Mouse (Mus musculus) neural tube, embryonic 13.5 days (tissue): ENCODE measurements around the gene Rbm20. TPM values are rescaled to one million over a fixed set of nuclear protein-coding genes. Genes with fewer than 3 reads are reported as not detected.

Experiments
- ATAC-seq: fragments of 200-750 bp; cut with Nextera tagmentation; 2 replicates; pipeline ENCODE4 v1.8.0; 2017; ENCODE audit warnings: low read depth, mild to moderate bottlenecking, moderate TSS enrichment, moderate library complexity
- H3K27ac ChIP-seq: fragments of 300-500 bp; sonication (generic); replicated peaks from 2 replicates; pipeline ENCODE4 v1.5.1; 2015; ENCODE audit warnings: moderate library complexity, mild to moderate bottlenecking, inconsistent platforms
- H3K27me3 ChIP-seq: fragments of 300-500 bp; sonication (generic); 2 replicates; pipeline ENCODE4 v1.6.1; 2015; ENCODE audit warnings: mild to moderate bottlenecking, inconsistent platforms
- H3K36me3 ChIP-seq: fragments of 300-500 bp; sonication (generic); 2 replicates; pipeline ENCODE4 v1.6.1; 2015; ENCODE audit warnings: mild to moderate bottlenecking, inconsistent platforms
- H3K4me1 ChIP-seq: fragments of 300-500 bp; sonication (generic); replicated peaks from 2 replicates; pipeline ENCODE4 v1.6.1; 2015; ENCODE audit warnings: inconsistent platforms
- H3K4me2 ChIP-seq: fragments of 300-500 bp; sonication (generic); 2 replicates; pipeline ENCODE4 v1.6.1; 2015; ENCODE audit warnings: inconsistent platforms, mild to moderate bottlenecking, moderate library complexity
- H3K4me3 ChIP-seq: fragments of 300-500 bp; sonication (generic); 2 replicates; pipeline ENCODE4 v1.5.1; 2015; ENCODE audit warnings: mild to moderate bottlenecking, inconsistent platforms
- H3K9ac ChIP-seq: fragments of 300-500 bp; sonication (generic); 2 replicates; pipeline ENCODE4 v1.6.1; 2015; ENCODE audit warnings: moderate library complexity, mild to moderate bottlenecking, inconsistent platforms
- H3K9me3 ChIP-seq: fragments of 300-500 bp; sonication (generic); 2 replicates; pipeline ENCODE4 v1.6.1; 2016; ENCODE audit warnings: inconsistent platforms
- WGBS: fragments of 180-500 bp; shearing (Covaris S2); methylation state at CpG from one replicate; pipeline ENCODE4 v1.1.7; 2015; 5-methylcytosine and 5-hydroxymethylcytosine counted together
- polyA plus RNA-seq: library from polyadenylated mRNA; unstranded; fragments of >200 nt; fragmentation: Nextera tagmentation; extraction: Ambion mirVana; gene quantifications from 2 replicates; pipeline ENCODE4 v1.2.1, GENCODE M21; 2015

The Rbm20 gene
- polyA plus RNA-seq, 1 experiment from 2014 or later: 0.47 TPM

DNA sequence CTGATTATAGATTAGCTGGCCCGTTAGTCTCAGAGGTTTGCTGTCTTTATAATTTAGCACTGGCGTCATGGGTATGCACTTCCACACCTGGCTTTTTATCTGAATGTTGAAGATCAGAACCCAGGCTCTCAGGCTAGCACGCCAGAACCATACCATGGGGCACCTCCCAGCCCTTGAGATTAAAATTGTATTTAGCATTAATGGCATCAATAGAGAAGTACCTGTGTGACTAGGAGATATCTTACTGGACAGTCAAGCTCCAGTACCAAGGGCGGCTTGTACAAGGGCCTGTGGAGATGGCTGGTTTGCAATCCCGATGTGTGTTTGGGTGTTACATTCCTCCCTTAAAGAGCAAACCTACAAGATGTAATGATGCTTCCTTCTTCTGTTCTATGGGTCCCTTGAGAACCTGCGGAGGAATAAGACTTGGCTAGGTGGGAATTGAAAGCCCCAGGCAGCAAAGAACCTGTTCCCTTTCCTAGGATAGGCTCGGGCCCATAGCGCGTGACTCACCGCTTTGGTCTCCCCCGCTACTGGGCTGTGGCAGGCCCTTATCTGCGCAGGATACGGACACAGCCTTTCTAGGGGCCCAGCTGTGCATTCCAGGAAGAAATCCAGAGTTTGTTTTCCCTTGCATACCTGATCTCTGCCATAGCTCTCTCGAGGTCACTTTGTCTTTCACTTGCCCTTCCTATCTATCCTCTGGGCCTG, 111.7 kb downstream of the Rbm20 start:
- H3K9me3 ChIP-seq: no peaks in the 10 kb centered on the region
- no peak for ATAC-seq
- H3K36me3 ChIP-seq: no peaks in the 10 kb centered on the region
- H3K4me1 ChIP-seq: peaks cover 11% of the 10 kb centered on the region
- H3K9ac ChIP-seq: no peak overlapping the region
- no peak overlapping the region for H3K4me2 ChIP-seq
- no peak overlapping the region for H3K27ac ChIP-seq
- WGBS: 90% methylated on average over 14 of the region's 14 CpGs
- no peaks in the 10 kb centered on the region for H3K27me3 ChIP-seq
- H3K4me3 ChIP-seq: no peak overlapping the region

DNA sequence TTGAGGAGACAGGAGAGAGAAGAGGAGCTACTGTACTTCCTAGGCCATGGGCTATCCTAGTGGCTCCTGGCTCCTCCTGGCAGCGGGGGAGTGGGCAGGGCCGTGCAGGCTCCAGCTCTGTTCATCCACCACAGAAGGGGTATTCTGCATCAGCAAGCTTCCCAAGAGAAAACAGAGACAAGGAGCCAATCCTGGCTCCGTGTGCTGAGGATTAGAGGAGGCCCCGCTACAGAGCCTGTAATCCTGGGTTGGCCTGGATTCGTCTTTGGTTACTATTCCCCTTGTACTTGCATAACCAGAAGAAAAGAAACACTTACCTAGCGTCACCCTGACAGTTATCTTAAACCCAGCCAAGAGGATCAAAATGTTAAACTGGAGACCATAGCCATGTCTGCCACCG, 112.5 kb downstream of the Rbm20 start:
- H3K4me1 ChIP-seq: peaks cover 11% of the 10 kb centered on the region
- no peak overlapping the region for H3K4me2 ChIP-seq
- ATAC-seq: no peak
- no peaks in the 10 kb centered on the region for H3K27me3 ChIP-seq
- no peak overlapping the region for H3K27ac ChIP-seq
- H3K36me3 ChIP-seq: no peaks in the 10 kb centered on the region
- no peaks in the 10 kb centered on the region for H3K9me3 ChIP-seq
- H3K4me3 ChIP-seq: no peak overlapping the region
- no peak overlapping the region for H3K9ac ChIP-seq
- WGBS: 82% methylated on average over 7 of the region's 7 CpGs

DNA sequence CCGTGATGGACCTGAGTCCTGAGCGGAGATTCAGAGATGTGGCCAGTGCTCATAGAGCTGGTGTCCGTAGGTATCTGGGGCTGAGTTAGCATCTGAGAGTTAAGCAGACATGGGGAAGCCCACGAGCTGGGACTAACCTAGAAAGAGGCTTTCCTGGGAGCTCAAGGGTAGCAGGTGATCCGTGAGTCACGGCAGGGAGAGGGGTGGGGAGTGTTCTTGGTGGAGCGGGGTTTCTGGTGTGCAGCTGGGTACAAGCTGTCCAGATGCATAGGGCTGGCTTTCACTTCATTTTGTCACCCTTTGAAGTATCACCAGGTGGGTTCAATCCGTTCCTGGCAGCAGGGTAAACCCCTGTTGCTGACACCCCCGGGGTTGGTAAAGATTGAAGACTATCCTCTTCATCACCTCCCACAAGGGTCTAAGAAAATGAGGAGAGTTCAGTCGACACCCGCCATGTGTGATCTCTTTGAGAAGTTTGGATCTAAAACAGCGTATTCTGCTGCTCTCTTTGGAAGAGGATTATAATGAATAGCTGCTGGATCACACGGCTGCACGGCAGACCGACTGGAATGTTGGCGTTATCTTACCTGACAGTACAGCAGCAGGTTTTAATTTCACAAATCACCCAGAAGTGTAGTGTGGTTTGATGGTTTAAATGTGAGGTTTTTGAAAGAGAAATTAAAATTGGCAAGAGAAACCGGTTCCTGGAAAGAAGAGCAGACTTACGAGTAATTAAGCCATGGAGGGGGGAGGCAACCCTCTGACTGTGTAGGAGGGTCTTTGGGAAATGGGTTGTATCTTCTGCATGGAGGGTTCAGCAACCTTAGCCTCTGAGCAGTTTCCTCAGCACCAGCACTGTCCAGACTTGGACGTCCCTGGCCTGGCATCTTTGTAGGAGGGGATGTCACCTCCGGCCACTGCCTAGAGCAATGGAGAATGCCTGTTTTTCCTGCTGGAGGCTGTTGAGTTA, 114.9 kb downstream of the Rbm20 start:
- Histone ChIP-seq H3K4me2 (no peak overlapping the region), H3K27ac (no peak overlapping the region), H3K9me3 (no peaks in the 10 kb centered on the region), H3K4me3 (no peak overlapping the region), H3K27me3 (no peaks in the 10 kb centered on the region), H3K36me3 (no peaks in the 10 kb centered on the region), H3K9ac (no peak overlapping the region), H3K4me1 (peaks cover under 1% of the 10 kb centered on the region; the same call in 1 of the 2 replicates)
- no peak for ATAC-seq
- WGBS: 84% methylated on average over 20 of the region's 20 CpGs

DNA sequence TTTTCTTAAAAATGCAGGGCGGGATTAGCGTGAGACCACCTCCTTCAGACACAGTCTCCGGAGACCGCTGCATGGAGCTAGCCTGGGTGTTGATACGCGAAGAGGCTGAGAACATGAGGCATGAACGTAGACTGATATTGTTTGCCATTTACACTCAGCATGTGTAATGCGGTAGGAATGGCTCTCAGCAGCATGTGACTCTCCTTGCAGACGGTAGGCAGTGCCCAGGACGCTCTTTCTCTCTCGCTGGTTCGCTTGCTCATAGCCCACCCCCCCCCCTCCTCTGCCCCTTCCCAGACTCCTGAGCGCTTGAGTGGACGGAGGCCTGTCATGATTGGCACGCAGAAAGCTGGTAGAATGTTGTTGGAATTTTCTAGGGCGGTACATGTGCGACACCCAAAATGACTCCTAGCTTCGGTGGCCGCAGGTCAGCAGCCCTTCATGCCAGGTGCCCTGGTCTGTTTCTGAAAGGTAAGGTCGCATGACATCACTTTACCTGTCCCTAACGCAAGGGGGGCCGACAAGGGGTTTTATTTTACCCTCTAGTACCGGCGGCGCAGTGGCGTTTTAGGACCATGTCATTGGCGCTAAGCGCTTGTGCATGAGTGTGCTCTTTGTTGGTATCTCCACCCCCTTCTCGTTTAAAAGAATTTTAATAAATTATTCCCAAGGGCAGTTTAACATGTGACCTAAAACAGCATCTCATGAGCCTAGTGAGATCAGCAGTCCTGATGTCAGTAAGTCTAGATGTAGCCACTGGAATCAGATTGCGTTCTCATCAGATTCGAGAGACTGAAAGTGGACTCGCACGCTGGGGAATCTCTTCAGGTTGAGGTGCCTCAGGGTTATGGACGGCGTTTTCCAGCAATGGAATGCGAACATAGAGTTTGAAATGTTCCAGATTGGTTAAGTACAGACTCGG, 116.1 kb downstream of the Rbm20 start:
- no peaks in the 10 kb centered on the region for H3K27me3 ChIP-seq
- no peak overlapping the region for H3K27ac ChIP-seq
- no peaks in the 10 kb centered on the region for H3K36me3 ChIP-seq
- no peak overlapping the region for H3K4me2 ChIP-seq
- 86% methylated on average over 37 of the region's 37 CpGs for WGBS
- H3K9me3 ChIP-seq: no peaks in the 10 kb centered on the region
- H3K4me3 ChIP-seq: no peak overlapping the region
- H3K4me1 ChIP-seq: no peaks in the 10 kb centered on the region
- H3K9ac ChIP-seq: no peak overlapping the region
- ATAC-seq: no peak

DNA sequence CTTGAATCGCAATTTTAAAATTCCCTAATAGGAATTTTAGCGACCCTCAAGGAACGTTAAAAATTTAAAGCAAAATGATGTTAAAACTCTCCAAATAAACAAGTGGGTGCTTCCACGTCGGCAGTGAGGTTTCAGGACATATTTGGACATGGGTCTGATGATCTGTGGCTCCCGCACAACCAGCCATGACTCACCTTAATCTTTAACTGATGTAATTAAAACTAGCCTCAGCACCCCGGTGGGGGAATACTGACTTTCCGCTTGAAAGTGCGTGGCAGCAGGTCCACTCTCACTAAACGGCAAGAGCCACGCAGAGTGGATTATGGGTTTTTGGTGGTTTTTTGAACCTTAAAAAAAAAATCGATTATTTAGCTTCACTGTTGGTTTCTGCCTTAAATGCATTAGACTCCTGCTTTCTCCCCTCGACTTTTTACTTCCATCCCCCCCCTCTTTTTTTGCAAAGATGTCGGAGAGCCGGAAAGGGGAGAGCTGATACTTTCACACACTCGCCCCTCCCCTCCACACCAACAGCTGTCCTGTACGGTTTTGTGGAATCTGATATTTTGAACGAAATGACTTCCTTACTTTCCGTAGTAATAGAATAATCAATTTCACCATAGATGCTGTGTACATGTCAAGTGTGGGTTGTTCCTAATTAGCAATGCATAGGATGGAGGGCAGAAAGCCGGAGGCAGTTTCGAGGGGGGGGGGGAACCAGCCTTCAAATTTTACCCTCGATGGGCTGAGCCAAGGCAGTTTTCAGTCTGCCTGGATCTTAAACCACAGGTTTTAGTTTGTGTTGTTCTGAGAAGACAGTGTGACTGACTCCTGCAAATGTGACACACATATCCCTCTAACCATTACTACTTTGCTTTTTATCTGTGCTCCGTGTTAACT, 117.1 kb downstream of the Rbm20 start:
- Histone ChIP-seq H3K27me3 (no peaks in the 10 kb centered on the region), H3K36me3 (no peaks in the 10 kb centered on the region), H3K27ac (no peak overlapping the region), H3K4me2 (no peak overlapping the region), H3K9ac (no peak overlapping the region), H3K4me3 (no peak overlapping the region), H3K4me1 (no peaks in the 10 kb centered on the region), H3K9me3 (no peaks in the 10 kb centered on the region)
- ATAC-seq: no peak
- 84% methylated on average over 23 of the region's 23 CpGs for WGBS

DNA sequence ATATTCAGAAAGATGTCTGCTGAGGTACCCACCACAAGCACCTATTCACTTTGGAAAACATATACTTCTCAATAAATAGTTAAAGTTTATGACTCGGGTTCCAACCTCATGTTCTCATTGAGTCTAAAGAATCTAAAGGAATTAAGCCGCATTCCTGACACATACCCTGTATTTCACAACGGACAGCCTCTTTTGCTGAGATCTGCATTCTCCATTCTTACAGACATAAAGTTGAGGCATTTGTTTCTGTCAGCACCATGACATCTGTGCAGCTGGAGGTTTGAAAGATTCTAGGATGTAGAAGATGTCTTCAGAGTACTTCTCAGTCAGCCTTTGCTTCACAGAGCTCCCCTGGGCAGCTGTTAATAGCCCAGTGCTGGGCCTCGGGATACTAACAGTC, 117.9 kb downstream of the Rbm20 start:
- Histone ChIP-seq H3K36me3 (no peaks in the 10 kb centered on the region), H3K9ac (no peak overlapping the region), H3K4me3 (no peak overlapping the region), H3K4me2 (no peak overlapping the region), H3K9me3 (no peaks in the 10 kb centered on the region), H3K4me1 (no peaks in the 10 kb centered on the region), H3K27ac (no peak overlapping the region), H3K27me3 (no peaks in the 10 kb centered on the region)
- WGBS: 83% methylated on average over 4 of the region's 4 CpGs
- no peak for ATAC-seq

DNA sequence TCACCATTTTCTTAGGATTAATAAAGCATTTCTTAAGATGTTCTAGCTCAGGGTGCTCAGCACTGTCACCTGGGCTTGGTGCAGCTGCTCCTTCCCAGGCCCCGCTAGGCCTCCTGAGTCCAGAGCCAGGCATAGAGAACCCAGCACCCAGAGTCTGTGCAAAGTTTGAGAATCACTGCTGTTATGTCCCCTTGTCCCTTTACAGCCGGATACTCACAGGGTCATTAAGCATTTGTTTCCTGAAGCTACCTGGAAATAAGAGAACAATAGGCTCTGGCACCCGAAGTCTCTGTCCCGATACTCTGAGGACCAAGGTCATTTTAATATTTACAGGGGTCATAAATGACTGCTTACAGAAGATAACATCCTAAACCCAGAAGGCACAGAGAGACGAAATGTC, 118.9 kb downstream of the Rbm20 start:
- Histone ChIP-seq H3K36me3 (no peaks in the 10 kb centered on the region), H3K9me3 (no peaks in the 10 kb centered on the region), H3K4me3 (no peak overlapping the region), H3K27ac (no peak overlapping the region), H3K4me1 (0 out of 2 replicates have a peak, but pooled peaks cover 5% of the 10 kb centered on the region), H3K4me2 (no peak overlapping the region), H3K27me3 (no peaks in the 10 kb centered on the region), H3K9ac (no peak overlapping the region)
- ATAC-seq: no peak
- 74% methylated on average over 5 of the region's 5 CpGs for WGBS

DNA sequence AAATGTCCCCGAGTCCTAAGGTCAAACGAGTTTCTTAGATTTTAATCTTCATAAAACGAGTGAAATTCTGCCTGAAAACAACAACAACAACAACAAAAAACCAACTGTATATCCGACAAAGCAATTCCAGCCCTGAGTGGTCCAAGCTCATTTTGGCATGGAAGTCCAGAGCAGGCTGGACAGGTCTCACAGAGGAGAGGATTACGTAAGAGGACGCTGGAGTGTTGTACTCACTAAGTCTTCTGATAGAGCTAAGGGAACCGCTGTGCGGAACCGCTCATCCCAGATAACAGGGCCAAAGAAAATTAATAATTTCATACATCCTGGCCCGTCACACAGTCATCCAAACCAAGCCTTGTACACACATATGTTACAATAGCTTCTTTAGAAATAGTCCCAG, 120.7 kb downstream of the Rbm20 start:
- Histone ChIP-seq H3K36me3 (no peaks in the 10 kb centered on the region), H3K27ac (no peak overlapping the region), H3K4me3 (no peak overlapping the region), H3K9me3 (no peaks in the 10 kb centered on the region), H3K9ac (no peak overlapping the region), H3K27me3 (no peaks in the 10 kb centered on the region), H3K4me2 (no peak overlapping the region), H3K4me1 (0 out of 2 replicates have a peak, but pooled peaks cover 5% of the 10 kb centered on the region)
- 88% methylated on average over 10 of the region's 10 CpGs for WGBS
- ATAC-seq: no peak

DNA sequence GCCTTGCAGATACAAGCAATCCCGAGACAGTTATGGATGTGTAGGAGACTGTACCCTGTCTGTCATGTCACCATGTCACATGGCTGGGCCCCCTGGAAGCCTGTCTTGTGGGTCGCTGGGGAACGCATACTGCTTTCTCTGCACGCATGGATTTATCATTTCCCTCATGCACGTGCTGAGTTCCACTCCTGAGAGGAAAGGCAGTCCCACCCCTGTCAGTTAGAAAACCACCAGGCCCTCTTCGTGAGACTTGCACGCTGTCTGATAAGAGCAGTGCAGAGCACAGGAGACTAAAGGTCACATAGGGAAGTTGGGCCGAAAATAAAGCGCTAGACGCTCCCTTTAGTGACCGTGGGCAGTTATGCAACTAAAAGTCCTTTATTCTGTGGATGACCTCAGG, 122.8 kb downstream of the Rbm20 start:
- no peaks in the 10 kb centered on the region for H3K9me3 ChIP-seq
- 79% methylated on average over 11 of the region's 11 CpGs for WGBS
- H3K36me3 ChIP-seq: no peaks in the 10 kb centered on the region
- H3K4me2 ChIP-seq: no peak overlapping the region
- no peak overlapping the region for H3K9ac ChIP-seq
- no peak for ATAC-seq
- H3K4me1 ChIP-seq: 0 out of 2 replicates have a peak, but pooled peaks cover 5% of the 10 kb centered on the region
- no peak overlapping the region for H3K4me3 ChIP-seq
- H3K27ac ChIP-seq: no peak overlapping the region
- no peaks in the 10 kb centered on the region for H3K27me3 ChIP-seq

DNA sequence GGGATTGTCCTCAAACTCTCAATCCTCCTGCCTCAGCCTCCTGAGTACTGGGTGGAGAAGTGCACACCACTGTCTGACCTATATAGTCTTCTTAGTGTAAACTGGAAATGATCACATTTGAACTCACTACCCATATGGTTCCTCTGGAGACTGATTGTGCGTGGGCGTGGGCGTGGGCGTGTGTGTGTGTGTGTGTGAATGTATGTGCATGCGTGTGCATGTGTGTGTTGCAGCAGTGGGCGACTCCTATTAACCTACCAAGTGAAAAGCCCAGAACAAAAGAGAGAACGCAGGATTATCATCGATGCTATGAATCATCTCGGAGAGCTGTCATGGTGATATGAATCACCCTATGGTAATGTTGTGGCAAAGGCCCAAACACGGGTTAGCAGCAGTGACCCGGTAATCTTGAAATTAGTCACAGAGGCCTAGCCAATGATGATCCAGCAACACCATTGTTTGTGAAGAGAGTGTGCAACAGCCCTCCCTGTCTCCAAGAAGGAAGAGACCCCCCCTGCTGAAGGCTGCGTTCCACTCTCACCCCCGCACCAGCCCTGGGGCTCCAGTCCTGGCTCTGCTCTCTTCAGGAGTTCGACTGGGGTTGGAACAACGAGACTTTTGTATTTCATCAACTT, 123.4 kb downstream of the Rbm20 start:
- 0 out of 2 replicates have a peak, but pooled peaks cover 5% of the 10 kb centered on the region for H3K4me1 ChIP-seq
- WGBS: 60% methylated on average over 15 of the region's 15 CpGs
- H3K9ac ChIP-seq: no peak overlapping the region
- no peaks in the 10 kb centered on the region for H3K36me3 ChIP-seq
- no peaks in the 10 kb centered on the region for H3K27me3 ChIP-seq
- H3K4me3 ChIP-seq: no peak overlapping the region
- no peak overlapping the region for H3K27ac ChIP-seq
- H3K9me3 ChIP-seq: no peaks in the 10 kb centered on the region
- ATAC-seq: no peak
- no peak overlapping the region for H3K4me2 ChIP-seq

DNA sequence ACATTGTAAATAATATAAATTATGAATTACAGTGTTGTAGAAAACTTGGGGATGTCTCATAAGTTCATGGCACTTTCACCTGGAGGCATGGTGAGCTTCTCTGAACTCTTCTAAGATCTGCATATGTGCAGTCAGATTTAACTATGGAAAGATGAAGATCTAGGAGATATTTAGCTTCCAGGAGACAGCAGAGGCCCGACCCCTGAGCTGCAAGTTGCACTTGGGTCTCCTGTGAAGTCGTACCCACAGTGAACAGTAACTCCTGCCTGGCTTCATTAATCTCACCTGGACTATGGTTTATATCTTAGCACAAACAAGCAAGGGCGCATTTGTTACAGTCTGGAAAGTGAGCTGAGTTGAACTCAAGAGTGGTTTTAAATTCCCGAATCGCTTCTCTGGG, 124.3 kb downstream of the Rbm20 start:
- Histone ChIP-seq H3K36me3 (no peaks in the 10 kb centered on the region), H3K4me3 (no peak overlapping the region), H3K4me1 (peaks cover 9% of the 10 kb centered on the region), H3K27me3 (no peaks in the 10 kb centered on the region), H3K9me3 (no peaks in the 10 kb centered on the region), H3K9ac (no peak overlapping the region), H3K27ac (no peak overlapping the region), H3K4me2 (no peak overlapping the region)
- 86% methylated on average over 5 of the region's 5 CpGs for WGBS
- no peak for ATAC-seq
